Mouse (Mus musculus): ENCODE data around the gene Dnah11.
A peak's percentile ranks its signal among the peaks of the same experiment; 100 is the strongest.

Dnah11 gene

GRCm38 (mm10) chr12:118198386-118199093 lies at the start of gene Dnah11:
Gene Dnah11, minus strand, starts transcription at chr12:118199043.
- peak in 1 of 2 experiments; percentile 19 for DNase-seq (ENCODE audit: low read depth in 2 of 2, low spot score in 2 of 2)

- DNase-seq (ENCODE audit: low read depth in 2 of 2, low spot score in 2 of 2) = no peak
These were observed 22.3 kb upstream of the Dnah11 start for GRCm38 (mm10) chr12:118221182-118221581.

- no peak for DNase-seq (ENCODE audit: low read depth in 2 of 2, low spot score in 2 of 2)
These were observed 21.2 kb upstream of the Dnah11 start for GRCm38 (mm10) chr12:118220062-118220461.

DNA sequence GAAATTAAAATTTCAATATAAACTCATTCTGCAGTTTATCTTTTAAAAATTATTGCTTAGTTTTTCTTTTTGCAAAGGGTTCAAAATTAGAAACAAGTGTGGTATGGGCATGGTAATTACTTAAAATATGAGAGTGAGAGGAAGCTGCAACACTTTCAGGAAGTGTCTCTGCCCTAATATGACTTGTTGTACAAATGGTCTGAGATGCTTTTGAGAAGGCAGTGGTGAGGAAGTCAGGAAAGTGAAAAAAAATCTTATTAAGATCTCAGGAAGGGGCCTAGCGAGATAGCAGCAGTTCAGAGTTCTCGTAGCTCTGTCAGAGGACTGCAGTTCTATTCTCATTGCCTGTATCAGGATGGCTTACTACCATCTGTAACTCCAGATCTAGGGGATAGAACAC lies 13.3 kb upstream of the Dnah11 start:
- DNase-seq (ENCODE audit: low read depth in 2 of 2, low spot score in 2 of 2) = no peak

- DNase-seq (ENCODE audit: low read depth in 2 of 2, low spot score in 2 of 2) = no peak
These were observed 2.3 kb downstream of the Dnah11 start for GRCm38 (mm10) chr12:118196583-118196982.

- DNase-seq (ENCODE audit: low read depth in 2 of 2, low spot score in 2 of 2) = no peak
These were observed 9.3 kb downstream of the Dnah11 start for GRCm38 (mm10) chr12:118189535-118189934.

- no peak for DNase-seq (ENCODE audit: low read depth in 2 of 2, low spot score in 2 of 2)
These were observed 11.2 kb downstream of the Dnah11 start for GRCm38 (mm10) chr12:118187663-118188062.

GRCm38 (mm10) chr12:118186881-118187489 lies 11.9 kb downstream of the Dnah11 start:
- no peak for DNase-seq (ENCODE audit: low read depth in 2 of 2, low spot score in 2 of 2)

GRCm38 (mm10) chr12:118186120-118186880 lies 12.5 kb downstream of the Dnah11 start:
- no peak for DNase-seq (ENCODE audit: low read depth in 2 of 2, low spot score in 2 of 2)

- no peak for DNase-seq (ENCODE audit: low read depth in 2 of 2, low spot score in 2 of 2)
These were observed 14.1 kb downstream of the Dnah11 start for GRCm38 (mm10) chr12:118184731-118185130.

DNA sequence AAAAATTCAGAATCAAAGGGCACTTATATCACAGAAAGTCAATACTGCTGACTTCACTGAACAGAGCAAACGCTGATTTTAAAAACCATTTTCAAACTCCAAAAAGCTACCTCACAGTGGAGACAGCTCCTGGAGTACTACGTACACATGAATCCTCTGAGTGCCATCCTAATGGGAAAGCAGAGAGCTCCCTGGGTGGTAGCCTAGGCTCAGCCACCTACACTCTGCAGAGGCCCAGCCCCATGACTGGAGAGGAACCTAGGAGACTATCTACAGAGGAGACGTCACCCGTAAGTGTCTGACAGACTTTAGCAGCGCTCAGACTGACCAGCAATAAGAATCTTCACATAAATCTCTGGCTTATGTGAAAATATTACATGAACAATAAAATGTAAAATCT lies 21.1 kb downstream of the Dnah11 start:
- DNase-seq (ENCODE audit: low read depth in 2 of 2, low spot score in 2 of 2) = no peak

- DNase-seq (ENCODE audit: low read depth in 2 of 2, low spot score in 2 of 2) = no peak
These were observed 34.1 kb downstream of the Dnah11 start for GRCm38 (mm10) chr12:118164785-118165184.

GRCm38 (mm10) chr12:118156986-118157385 lies 41.9 kb downstream of the Dnah11 start:
- DNase-seq (ENCODE audit: low read depth in 2 of 2, low spot score in 2 of 2) = no peak

- no peak for DNase-seq (ENCODE audit: low read depth in 2 of 2, low spot score in 2 of 2)
These were observed 51.3 kb downstream of the Dnah11 start for GRCm38 (mm10) chr12:118147521-118148033.

DNA sequence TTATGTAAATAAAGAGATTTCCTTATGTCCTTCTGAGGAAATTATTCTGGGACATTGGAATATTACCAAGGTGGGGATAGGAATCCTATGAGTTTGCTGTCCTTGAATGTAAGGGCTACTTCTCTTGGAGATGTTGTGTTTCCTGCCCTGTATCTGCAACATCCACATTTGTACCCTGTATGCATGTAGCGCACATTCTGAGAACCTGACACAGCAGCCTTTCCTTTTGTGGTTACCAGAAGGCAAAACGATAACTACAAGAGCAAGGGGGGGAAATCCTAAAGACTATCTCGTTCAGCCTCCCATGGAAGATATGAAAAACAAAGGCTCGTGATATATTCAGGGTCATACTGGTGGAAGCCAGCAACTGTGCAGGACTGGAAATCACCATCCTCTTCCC lies 70.7 kb downstream of the Dnah11 start:
- no peak for DNase-seq (ENCODE audit: low read depth in 2 of 2, low spot score in 2 of 2)

- no peak for DNase-seq (ENCODE audit: low read depth in 2 of 2, low spot score in 2 of 2)
These were observed 79.2 kb downstream of the Dnah11 start for GRCm38 (mm10) chr12:118119668-118120067.

- DNase-seq (ENCODE audit: low read depth in 2 of 2, low spot score in 2 of 2) = no peak
These were observed 86.2 kb downstream of the Dnah11 start for GRCm38 (mm10) chr12:118112599-118112998.

GRCm38 (mm10) chr12:118111896-118112295 lies 86.9 kb downstream of the Dnah11 start:
- DNase-seq (ENCODE audit: low read depth in 2 of 2, low spot score in 2 of 2) = no peak

GRCm38 (mm10) chr12:118107719-118108118 lies 91.1 kb downstream of the Dnah11 start:
- DNase-seq (ENCODE audit: low read depth in 2 of 2, low spot score in 2 of 2) = no peak

DNA sequence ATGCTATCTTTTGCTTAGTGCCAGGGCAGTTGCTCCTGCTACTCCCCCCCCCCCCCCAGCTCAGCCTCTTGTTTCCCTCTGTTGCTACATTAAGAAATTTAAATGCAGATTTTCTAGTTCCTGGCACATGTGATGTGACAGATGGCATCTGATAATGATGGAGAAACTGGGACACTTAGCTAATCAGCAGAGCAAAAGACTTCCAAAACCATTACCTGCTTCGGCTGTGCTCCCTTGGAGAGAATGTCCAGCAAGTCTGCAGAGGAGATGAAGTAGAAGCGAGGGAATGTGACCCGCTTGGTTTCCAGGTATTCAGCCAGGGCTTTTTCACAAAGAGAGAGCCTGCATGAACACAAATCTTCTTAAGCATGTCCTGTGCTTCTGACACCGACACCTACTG lies 94.3 kb downstream of the Dnah11 start:
- no peak for DNase-seq (ENCODE audit: low read depth in 2 of 2, low spot score in 2 of 2)

DNA sequence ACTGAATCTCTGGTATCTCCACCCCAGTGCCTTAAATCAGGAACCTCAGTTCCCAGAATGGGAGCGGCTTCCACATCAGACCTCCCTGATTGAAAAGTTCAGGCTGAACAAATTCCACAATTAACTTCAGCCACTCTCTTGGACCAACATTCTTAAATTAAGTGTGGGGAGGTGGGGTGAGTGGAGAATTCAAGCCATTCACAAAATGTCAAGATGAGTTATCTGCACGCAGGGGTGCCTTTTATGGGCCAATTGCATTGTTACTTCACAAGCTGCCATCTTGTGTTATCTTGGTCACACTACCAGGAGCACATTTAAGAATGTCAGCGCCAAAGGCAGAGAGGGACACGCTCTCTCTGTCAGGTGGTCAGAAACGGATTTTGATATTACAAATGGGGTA lies 99.1 kb downstream of the Dnah11 start:
- DNase-seq (ENCODE audit: low read depth in 2 of 2, low spot score in 2 of 2) = no peak

DNA sequence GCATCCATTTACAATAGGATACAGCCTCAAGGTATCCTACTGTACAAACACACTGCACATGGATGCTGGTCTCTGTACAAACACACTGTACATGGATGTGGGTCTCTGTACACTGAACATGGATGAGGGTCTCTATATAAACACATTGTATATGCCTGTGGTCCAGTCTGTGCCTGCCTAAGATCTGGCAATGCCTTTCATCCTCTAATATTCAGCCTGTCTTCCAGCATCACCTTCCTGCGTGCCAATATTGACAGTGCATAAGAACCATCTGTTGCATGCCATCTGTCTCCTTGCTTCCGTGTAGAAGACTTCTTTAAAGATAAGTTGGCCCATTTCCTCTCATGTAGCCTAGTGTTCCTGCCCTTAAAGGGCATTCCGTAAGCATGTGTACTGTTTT lies 100.6 kb downstream of the Dnah11 start:
- DNase-seq (ENCODE audit: low read depth in 2 of 2, low spot score in 2 of 2) = no peak
